Mouse (Mus musculus): Measurements from ENCODE around the gene Cdc25a.

DNA sequence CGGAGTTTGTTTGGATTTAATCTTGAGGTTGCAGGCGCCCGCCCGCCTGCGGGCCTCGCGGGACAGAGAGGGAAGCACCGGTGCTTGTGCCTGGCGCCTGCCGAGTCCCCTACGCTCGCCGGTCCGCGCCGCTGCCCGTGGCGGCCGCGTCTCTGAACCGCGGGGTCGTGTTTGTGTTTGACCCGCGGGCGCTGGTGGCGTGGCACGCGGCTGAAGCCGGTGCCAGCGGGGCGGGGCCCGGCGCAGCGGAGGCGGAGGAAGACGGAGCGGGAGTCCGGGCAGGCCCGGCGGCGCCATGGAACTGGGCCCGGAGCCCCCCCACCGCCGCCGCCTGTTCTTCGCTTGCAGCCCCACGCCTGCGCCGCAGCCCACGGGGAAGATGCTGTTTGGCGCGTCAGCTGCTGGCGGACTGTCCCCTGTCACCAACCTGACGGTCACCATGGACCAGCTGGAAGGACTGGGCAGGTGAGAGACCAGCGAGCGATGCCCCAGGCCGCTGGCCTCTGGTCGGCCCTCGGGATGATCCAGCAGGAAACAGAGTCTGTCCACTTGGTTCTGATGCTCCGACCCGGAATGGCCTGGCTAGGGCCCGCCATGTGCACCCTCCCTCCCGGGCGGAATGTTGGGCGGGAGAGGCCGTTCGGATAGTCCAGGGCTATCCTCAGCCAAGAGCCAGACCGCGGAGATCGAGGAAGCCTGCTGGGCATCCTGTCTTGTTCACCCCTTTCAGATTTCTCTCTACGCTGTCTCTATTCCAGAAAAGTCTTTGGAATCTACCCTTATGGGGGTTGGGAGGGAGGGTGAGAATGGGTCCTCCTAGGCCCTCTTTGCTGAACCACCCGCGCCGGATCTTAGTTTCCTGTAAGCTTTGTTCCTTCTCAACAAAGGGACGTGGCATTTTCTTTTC, 569 bp downstream of the Cdc25a start:
- TF ChIP-seq CTCF (IDR thresholded peaks at IDR 0.05; ENCODE audit: low read depth, low read length), result no peak
- TF ChIP-seq EP300 (IDR thresholded peaks at IDR 0.05; ENCODE audit: insufficient read depth, low read depth, low read length), result no peak
